Mouse (Mus musculus): ENCODE measurements around the gene Kcnab1. TPM values are rescaled to one million over a fixed set of nuclear protein-coding genes. Genes with fewer than 3 reads are reported as not detected.

Kcnab1 gene
- polyA plus RNA-seq, 1 experiment from 2014 or later, result 0.23 TPM

GRCm38 (mm10) chr3:65136897-65137296 is 27.7 kb downstream of the Kcnab1 start:
- ATAC-seq (no peak), DNase-seq (ENCODE audit: low read depth, low spot score) (no peak)
- in situ Hi-C loops (cut with MboI; ENCODE audit: low pct_unique_long_range_greater_than_20kb), result no loop called here
- no peak for TF ChIP-seq CTCF (IDR thresholded peaks at IDR 0.05)
- POLR2A ChIA-PET, result no interaction called here
- CTCF ChIA-PET, result interaction anchor here (0.8 to 1.4 kb wide), 3 partner anchors 9 to 12 kb away, joined by 3 to 4 read pairs (median 3); no protein-coding TSS in a partner anchor
- H3K27me3 ChIP-seq, result no peaks in the 10 kb centered on the region

GRCm38 (mm10) chr3:65138739-65139138 is 29.6 kb downstream of the Kcnab1 start:
- peak; percentile 61 for ATAC-seq
- no peak for DNase-seq (ENCODE audit: low read depth, low spot score)
- no peak for TF ChIP-seq CTCF (IDR thresholded peaks at IDR 0.05)
- ChIA-PET POLR2A (no interaction called here), CTCF (interaction anchor here (0.9 to 1.3 kb wide), 2 partner anchors 13 to 31 kb away, joined by 3 read pairs; no protein-coding TSS in a partner anchor)
- no peaks in the 10 kb centered on the region for H3K27me3 ChIP-seq
- in situ Hi-C loops (cut with MboI; ENCODE audit: low pct_unique_long_range_greater_than_20kb), result no loop called here

- DNase-seq (ENCODE audit: low read depth, low spot score) (no peak), ATAC-seq (no peak)
- POLR2A ChIA-PET, result no interaction called here
- CTCF ChIA-PET, result interaction anchor here (0.8 to 1.6 kb wide), 2 partner anchors 16 to 41 kb away, joined by 3 to 5 read pairs; no protein-coding TSS in a partner anchor
- H3K27me3 ChIP-seq, result no peaks in the 10 kb centered on the region
- in situ Hi-C loops (cut with MboI; ENCODE audit: low pct_unique_long_range_greater_than_20kb), result no loop called here
- TF ChIP-seq CTCF (IDR thresholded peaks at IDR 0.05), result no peak
Measured at GRCm38 (mm10) chr3:65145152-65145551, 36.0 kb downstream of the Kcnab1 start.

- peaks cover 9% of the 10 kb centered on the region for H3K27me3 ChIP-seq
- ChIA-PET POLR2A (interaction anchor here (0.8 kb wide), 1 partner anchor 20 kb away, joined by 3 read pairs; no protein-coding TSS in a partner anchor), CTCF (interaction anchor here (1.0 to 2.3 kb wide), 3 partner anchors 10 to 13 kb away, joined by 3 to 8 read pairs (median 4); no protein-coding TSS in a partner anchor)
- ATAC-seq (no peak), DNase-seq (ENCODE audit: low read depth, low spot score) (no peak)
- no peak for TF ChIP-seq CTCF (IDR thresholded peaks at IDR 0.05)
- in situ Hi-C loops (cut with MboI; ENCODE audit: low pct_unique_long_range_greater_than_20kb), result no loop called here
Measured at GRCm38 (mm10) chr3:65151808-65152207, 42.6 kb downstream of the Kcnab1 start.

GRCm38 (mm10) chr3:65172964-65173363 is 63.8 kb downstream of the Kcnab1 start:
- ATAC-seq, result no peak
- DNase-seq (ENCODE audit: low read depth, low spot score), result no peak
- TF ChIP-seq CTCF (IDR thresholded peaks at IDR 0.05), result no peak
- POLR2A ChIA-PET, result no interaction called here
- CTCF ChIA-PET, result interaction anchor here (1.5 to 4.4 kb wide), 2 partner anchors 14 to 25 kb away, joined by 3 to 17 read pairs; no protein-coding TSS in a partner anchor
- no peaks in the 10 kb centered on the region for H3K27me3 ChIP-seq
- in situ Hi-C loops (cut with MboI; ENCODE audit: low pct_unique_long_range_greater_than_20kb), result no loop called here

GRCm38 (mm10) chr3:65174564-65174963 is 65.4 kb downstream of the Kcnab1 start:
- no peak for TF ChIP-seq CTCF (IDR thresholded peaks at IDR 0.05)
- POLR2A ChIA-PET, result interaction anchor here (0.7 kb wide), 1 partner anchor 16 kb away, joined by 4 read pairs; no protein-coding TSS in a partner anchor
- no peaks in the 10 kb centered on the region for H3K27me3 ChIP-seq
- DNase-seq (ENCODE audit: low read depth, low spot score), result peak; percentile 22
- in situ Hi-C loops (cut with MboI; ENCODE audit: low pct_unique_long_range_greater_than_20kb), result no loop called here
- CTCF ChIA-PET, result interaction anchor here (0.9 to 4.4 kb wide), 2 partner anchors 9 to 12 kb away, joined by 3 to 17 read pairs; no protein-coding TSS in a partner anchor
- ATAC-seq, result peak; percentile 34

GRCm38 (mm10) chr3:65175819-65176218 is 66.6 kb downstream of the Kcnab1 start:
- H3K27me3 ChIP-seq, result no peaks in the 10 kb centered on the region
- ChIA-PET CTCF (no interaction called here), POLR2A (interaction anchor here (0.6 kb wide), 1 partner anchor 1509 kb away, joined by 5 read pairs; no protein-coding TSS in a partner anchor)
- no peak for TF ChIP-seq CTCF (IDR thresholded peaks at IDR 0.05)
- no peak for DNase-seq (ENCODE audit: low read depth, low spot score)
- ATAC-seq, result no peak
- in situ Hi-C loops (cut with MboI; ENCODE audit: low pct_unique_long_range_greater_than_20kb), result no loop called here

- POLR2A ChIA-PET, result no interaction called here
- no peak for ATAC-seq
- no peaks in the 10 kb centered on the region for H3K27me3 ChIP-seq
- no peak for DNase-seq (ENCODE audit: low read depth, low spot score)
- no peak for TF ChIP-seq CTCF (IDR thresholded peaks at IDR 0.05)
- in situ Hi-C loops (cut with MboI; ENCODE audit: low pct_unique_long_range_greater_than_20kb), result no loop called here
- CTCF ChIA-PET, result interaction anchor here (1.2 kb wide), 2 partner anchors 9 to 24 kb away, joined by 4 to 5 read pairs; no protein-coding TSS in a partner anchor
Measured at GRCm38 (mm10) chr3:65176846-65177245, 67.7 kb downstream of the Kcnab1 start.

- TF ChIP-seq CTCF (IDR thresholded peaks at IDR 0.05), result no peak
- ATAC-seq, result no peak
- ChIA-PET POLR2A (no interaction called here), CTCF (interaction anchor here (0.9 to 4.1 kb wide), 2 partner anchors 15 to 767 kb away, joined by 3 to 17 read pairs; no protein-coding TSS in a partner anchor)
- in situ Hi-C loops (cut with MboI; ENCODE audit: low pct_unique_long_range_greater_than_20kb), result no loop called here
- H3K27me3 ChIP-seq, result peaks cover 4% of the 10 kb centered on the region
- DNase-seq (ENCODE audit: low read depth, low spot score), result no peak
Measured at GRCm38 (mm10) chr3:65187833-65188698, 78.9 kb downstream of the Kcnab1 start.

- in situ Hi-C loops (cut with MboI; ENCODE audit: low pct_unique_long_range_greater_than_20kb), result no loop called here
- CTCF ChIA-PET, result interaction anchor here (1.5 kb wide), 2 partner anchors 9 to 17 kb away, joined by 3 to 6 read pairs; no protein-coding TSS in a partner anchor
Measured at GRCm38 (mm10) chr3:65200611-65201010, 91.4 kb downstream of the Kcnab1 start.

More at GRCm38 (mm10) chr3:65200611-65201010, 91.4 kb downstream of the Kcnab1 start:
- TF ChIP-seq CTCF (IDR thresholded peaks at IDR 0.05), result no peak
- DNase-seq (ENCODE audit: low read depth, low spot score) (no peak), ATAC-seq (no peak)
- H3K27me3 ChIP-seq, result no peaks in the 10 kb centered on the region
- POLR2A ChIA-PET, result interaction anchor here (0.6 kb wide), 1 partner anchor 36 kb away, joined by 3 read pairs; no protein-coding TSS in a partner anchor
